Mouse (Mus musculus) neutrophil, adult 59 days (primary cell): ENCODE measurements around the gene Prl2a1. TPM values are rescaled to one million over a fixed set of nuclear protein-coding genes. Genes with fewer than 3 reads are reported as not detected.

ENCODE experiments used
- total RNA-seq, 2 experiments: library from RNA; stranded (reverse); gene quantifications; 1 replicate in 1 of 2; 2 replicates in 1 of 2; pipeline ENCODE4 v1.2.4; 2023

Gene Prl2a1
- not detected for total RNA-seq

GRCm38 (mm10) chr13:27801354-27801753 lies at the start of gene Prl2a1:
TSS of gene Prl2a1 (plus strand) at chr13:27801654.

DNA sequence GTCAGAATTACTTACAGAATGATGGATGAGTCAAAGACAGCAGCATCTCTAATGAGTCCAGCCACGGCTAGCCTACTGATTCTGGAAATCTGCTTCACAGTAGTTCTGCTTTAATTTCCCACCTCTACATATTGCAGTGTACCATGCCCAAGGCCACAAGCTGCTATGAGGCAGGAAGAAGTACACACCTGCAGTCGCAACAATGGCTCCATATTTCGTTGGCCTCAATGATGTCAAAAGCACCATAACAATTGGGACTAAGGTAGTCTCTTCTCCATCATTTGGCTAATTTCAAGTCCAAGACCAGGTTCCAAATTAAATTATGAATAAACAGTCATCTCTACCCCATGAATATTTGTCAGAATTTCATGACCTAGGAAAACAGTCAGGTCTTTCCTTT lies 20.8 kb upstream of the Prl2a1 start, which contains the start of gene Prl7c1:
TSS of gene Prl7c1 (minus strand) at position 101 of the 400 bp plus-strand sequence.

GRCm38 (mm10) chr13:27849042-27849441 lies 47.6 kb downstream of the Prl2a1 start, which contains the start of gene Prl2c1:
TSS of gene Prl2c1 (plus strand) at chr13:27849342.

Other genes with a start within 250 kb of the Prl2a1 start
- not detected for gene Prl8a9, start 237.0 kb upstream of the Prl2a1 start, total RNA-seq
- not detected for gene Prl8a1, start 219.5 kb upstream of the Prl2a1 start, total RNA-seq
- not detected for gene Prl7b1, start 191.1 kb upstream of the Prl2a1 start, total RNA-seq
- not detected for gene Prl7a1, start 159.2 kb upstream of the Prl2a1 start, total RNA-seq
- not detected for gene Prl7a2, start 133.6 kb upstream of the Prl2a1 start, total RNA-seq
- not detected for gene Prl7d1, start 84.9 kb upstream of the Prl2a1 start, total RNA-seq
- gene Prl7c1, start 20.9 kb upstream of the Prl2a1 start, total RNA-seq = not detected
- not detected for gene Prl2c1, start 47.7 kb downstream of the Prl2a1 start, total RNA-seq
- not detected for gene Prl4a1, start 214.6 kb downstream of the Prl2a1 start, total RNA-seq